Mouse (Mus musculus) thymus, adult 2 months (tissue): ENCODE measurements around the gene Slc24a3.

Source experiments
- CTCF ChIP-seq: fragments of 200-500 bp; IDR thresholded peaks from 2 replicates; pipeline ENCODE4 v1.5.1; 2012; ENCODE audit warnings: mild to moderate bottlenecking, control low read depth, low read length, moderate library complexity, borderline replicate concordance; ENCODE audit not compliant: control insufficient read depth, poor library complexity, insufficient read depth; ENCODE audit errors: extremely low read depth
- POLR2A ChIP-seq: fragments of 200-500 bp; IDR thresholded peaks from 2 replicates; pipeline ENCODE4 v1.6.1; 2012; ENCODE audit warnings: mild to moderate bottlenecking, low read length, control low read depth, moderate library complexity; ENCODE audit not compliant: control insufficient read depth, poor library complexity, insufficient read depth; ENCODE audit errors: extremely low read depth

- no peak for TF ChIP-seq CTCF
- no peak for TF ChIP-seq POLR2A
Observed at GRCm38 (mm10) chr2:145172978-145173655, 5.6 kb downstream of the Slc24a3 start.
